Mouse (Mus musculus) right cerebral cortex, postnatal 10 days (tissue): ENCODE measurements around the gene Tpr.

Experiments
- DNase-seq, 2 experiments: peaks; one replicate each; pipeline ENCODE4 v3.0.0; 2021; ENCODE audit warnings: low spot score in 2 of 2

Gene Tpr

GRCm38 (mm10) chr1:150392638-150393487, at the start of gene Tpr, which contains the start of gene Odr4:
Gene Tpr (plus strand): TSS chr1:150392838.
Gene Odr4 (minus strand): TSS chr1:150393080.
- peak; percentile 99 for DNase-seq

- no peak for DNase-seq
Measured at GRCm38 (mm10) chr1:150360864-150361263, 31.8 kb upstream of the Tpr start.

- no peak for DNase-seq
Measured at GRCm38 (mm10) chr1:150372895-150373294, 19.7 kb upstream of the Tpr start.

- DNase-seq: no peak
Measured at GRCm38 (mm10) chr1:150374247-150374646, 18.4 kb upstream of the Tpr start.

- no peak for DNase-seq
Measured at GRCm38 (mm10) chr1:150384138-150384537, 8.5 kb upstream of the Tpr start.

GRCm38 (mm10) chr1:150387572-150387971, 5.1 kb upstream of the Tpr start:
- DNase-seq: no peak

DNA sequence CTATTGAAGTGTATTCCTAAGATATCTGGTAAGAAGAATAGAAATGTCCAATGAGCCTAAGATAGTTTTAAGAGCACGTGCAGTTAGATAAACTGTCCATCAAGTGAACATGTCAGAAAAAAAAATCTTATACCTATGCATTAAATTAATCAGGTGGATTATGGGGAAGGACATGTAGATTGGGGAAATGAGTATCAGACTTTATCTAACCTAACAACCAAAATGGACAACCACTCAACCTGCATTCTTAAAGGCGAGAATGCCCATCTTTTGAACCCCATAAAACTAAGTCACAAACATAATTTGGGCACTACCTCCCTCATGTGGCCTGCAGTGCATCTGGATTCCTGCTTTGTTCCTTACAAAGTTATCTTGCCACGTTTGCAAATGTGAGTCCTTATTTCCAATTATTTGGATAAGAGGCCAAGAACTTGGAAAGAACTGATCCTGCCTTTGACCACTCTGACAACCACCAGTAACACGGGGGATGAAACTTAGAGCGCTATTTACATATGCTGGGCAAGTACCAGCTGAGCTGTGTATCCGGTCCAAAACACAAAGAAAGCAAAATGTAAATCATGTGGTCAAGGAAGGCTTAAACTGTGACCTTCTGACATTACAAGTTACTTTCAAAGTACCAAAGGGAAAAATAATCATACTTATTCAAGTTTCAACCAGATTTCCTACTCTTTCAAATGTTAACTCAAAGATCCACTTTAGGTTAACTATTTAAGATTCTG, 3.1 kb upstream of the Tpr start:
- DNase-seq: no peak

DNA sequence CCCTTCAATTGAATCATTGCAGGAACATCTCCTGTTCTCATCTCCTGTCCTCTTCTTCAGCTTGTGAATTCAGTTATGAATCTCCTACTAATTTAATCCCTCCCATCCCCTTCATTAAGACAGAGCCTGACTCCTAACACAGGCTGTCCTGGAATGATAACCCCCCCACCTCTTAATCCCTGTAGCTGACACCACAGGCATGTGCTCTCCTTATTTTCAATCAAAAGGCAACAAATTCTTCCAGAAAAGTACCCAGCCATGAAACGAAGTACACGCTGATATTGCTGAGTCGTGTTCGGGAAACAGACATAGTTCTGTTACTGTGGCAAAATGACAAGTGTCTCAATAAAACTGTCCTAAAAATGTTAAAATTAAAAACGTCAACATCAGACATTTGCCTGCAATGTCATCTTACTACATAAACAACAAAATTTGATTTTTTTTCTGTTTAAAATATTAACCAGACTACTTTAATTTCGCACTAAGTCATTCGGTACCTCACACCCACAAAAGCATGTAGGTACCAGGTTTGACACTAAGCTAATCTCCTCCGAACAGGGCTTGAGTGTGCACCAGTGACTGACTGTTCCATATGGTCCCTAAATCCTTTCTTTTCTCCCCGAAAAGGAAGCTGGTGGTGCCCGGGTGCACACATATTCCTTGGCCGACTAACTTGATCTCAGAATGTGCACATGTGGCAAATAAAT, 554 bp upstream of the Tpr start:
- DNase-seq: no peak

DNA sequence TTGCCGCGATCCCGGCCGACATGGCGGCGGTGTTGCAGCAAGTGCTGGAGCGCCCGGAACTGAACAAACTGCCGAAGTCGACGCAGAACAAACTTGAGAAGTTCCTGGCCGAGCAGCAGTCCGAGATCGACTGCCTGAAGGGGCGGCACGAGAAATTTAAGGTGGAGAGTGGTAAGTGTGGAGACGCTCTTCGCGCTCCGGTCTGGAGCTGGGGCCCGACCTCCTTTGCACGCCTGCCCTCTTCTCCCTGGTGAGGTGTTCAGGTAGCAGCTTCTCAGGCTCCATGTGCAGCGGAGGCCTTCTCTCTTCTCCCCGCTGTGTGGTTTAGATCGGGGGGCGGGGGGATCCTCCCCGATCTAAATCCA, 832 bp downstream of the Tpr start:
- DNase-seq: no peak

GRCm38 (mm10) chr1:150396001-150396400, 3.4 kb downstream of the Tpr start:
- no peak for DNase-seq

DNA sequence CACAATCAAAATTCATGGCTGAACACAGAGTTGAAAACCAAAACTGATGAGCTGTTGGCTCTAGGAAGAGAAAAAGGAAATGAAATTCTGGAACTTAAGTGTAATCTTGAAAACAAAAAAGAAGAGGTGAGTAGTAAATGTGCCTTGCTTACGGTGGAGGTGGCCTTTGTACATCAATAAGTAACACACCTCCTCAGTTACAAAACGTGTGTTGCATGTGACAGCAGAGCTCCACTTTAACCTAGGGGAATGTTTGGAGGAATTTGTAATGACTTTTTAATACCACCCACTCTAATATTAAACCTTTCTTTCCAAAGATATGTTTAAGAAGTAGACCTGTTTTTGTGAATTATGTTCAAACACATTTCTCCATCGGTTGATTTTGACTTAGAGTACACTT, 11.3 kb downstream of the Tpr start:
- DNase-seq: no peak

DNA sequence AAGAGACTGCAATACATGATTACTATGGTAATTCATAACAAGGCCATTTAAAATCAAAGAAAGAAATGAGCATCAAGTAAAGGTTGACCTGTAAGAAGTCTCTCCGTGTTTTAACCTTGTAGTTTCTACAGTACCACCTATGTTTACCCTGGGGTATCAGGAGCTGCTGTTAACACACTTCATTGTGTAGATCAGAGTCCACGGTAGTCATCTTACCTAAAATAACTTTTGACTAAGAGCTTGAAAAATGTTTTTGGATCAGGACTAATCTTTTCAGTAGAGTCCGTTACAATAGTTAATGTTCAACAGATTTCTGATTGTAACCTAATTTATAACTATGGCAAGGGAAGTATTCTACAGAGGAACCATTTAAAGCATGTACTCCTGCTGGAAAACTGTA, 11.9 kb downstream of the Tpr start:
- DNase-seq: no peak

- DNase-seq: no peak
Measured at GRCm38 (mm10) chr1:150407285-150407684, 14.6 kb downstream of the Tpr start.

GRCm38 (mm10) chr1:150409996-150410395, 17.4 kb downstream of the Tpr start:
- DNase-seq: no peak

DNA sequence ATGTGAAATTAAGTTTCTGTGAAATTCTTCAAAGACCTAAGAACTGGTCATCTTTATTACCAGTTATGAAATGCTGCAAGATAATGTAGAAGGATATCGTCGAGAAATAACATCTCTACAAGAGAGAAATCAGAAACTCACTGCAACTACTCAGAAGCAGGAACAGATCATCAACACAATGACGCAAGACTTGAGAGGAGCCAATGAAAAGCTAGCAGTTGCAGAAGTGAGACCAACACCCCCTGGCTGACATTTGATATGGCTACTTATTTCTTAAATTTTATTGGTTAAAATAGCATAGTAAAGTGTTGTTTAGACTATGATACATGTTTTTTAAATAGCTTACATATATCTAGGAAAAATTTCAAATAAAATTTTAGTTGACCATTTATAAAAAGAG, 23.4 kb downstream of the Tpr start:
- no peak for DNase-seq

DNA sequence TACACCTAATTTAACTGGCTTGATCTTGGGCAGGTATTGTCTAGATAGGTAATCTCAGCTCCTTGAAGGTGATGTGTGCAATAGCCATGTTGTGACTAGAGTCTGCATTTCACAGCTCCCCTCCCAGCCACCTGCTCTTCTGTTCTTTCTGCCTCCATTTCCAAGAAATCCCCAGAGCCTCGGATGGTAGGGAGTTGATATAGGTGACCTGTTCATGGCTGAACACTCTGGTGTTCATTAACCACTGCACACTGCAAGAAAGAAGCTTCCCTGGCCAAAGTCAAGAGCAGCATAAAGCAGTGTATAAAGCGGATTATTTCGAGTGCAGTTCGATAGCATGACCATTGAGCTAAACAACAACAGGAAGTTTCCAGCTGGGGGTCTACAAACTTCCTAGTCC, 25.8 kb downstream of the Tpr start:
- no peak for DNase-seq

DNA sequence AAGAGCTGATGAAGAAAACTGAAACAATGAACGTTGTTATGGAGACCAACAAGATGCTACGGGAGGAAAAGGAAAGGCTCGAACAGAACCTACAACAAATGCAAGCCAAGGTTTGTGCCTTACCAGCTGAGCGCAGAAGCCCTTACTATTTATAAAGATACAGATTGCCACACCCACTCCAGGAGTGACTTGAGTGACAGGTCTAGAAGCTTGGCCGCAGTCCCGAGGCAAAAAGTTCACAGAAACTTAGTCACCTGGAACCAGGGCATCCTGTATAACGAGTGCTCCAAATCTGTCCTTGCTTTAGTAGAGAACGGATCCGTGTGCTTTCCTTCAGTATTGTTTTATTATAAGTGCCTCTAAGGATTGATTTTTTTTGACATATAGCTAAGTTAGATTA, 33.0 kb downstream of the Tpr start:
- DNase-seq: no peak

DNA sequence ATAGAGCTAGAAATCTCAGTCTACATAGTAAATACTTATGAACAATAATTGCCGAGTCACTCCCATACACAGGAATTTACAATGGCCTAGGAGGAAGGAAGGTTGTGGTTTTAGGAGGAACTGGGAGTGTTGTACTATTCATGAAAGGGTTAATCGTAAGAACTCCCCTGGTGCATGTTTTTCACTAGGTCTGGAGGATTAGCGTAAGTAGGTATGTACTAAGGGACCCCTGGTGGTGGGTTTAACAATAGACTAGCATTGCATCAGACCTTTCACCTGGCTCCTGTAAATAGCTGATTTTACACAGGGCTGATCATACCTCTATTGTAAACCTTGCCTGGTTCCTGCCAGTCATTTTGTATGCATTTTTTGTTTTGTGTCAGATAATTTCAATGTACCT, 33.6 kb downstream of the Tpr start:
- DNase-seq: no peak

DNA sequence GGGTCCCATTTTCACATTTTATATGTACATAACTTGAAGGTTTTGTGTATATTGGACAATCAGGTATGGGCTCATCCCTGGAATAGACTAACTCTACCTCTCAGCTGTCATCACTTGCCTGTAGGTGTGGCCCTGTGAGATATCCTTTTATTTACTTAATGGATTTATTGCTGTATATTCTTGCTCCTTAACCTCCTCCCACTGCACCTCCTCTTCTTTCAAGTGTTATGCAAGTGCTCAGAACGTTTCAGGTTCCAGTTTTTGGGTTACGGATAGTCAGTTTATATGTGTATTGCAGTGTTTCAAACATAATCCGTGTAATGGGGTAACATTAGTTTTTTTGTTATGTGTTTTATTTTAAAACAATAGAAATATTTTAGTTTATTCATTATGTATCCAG, 46.0 kb downstream of the Tpr start:
- no peak for DNase-seq

DNA sequence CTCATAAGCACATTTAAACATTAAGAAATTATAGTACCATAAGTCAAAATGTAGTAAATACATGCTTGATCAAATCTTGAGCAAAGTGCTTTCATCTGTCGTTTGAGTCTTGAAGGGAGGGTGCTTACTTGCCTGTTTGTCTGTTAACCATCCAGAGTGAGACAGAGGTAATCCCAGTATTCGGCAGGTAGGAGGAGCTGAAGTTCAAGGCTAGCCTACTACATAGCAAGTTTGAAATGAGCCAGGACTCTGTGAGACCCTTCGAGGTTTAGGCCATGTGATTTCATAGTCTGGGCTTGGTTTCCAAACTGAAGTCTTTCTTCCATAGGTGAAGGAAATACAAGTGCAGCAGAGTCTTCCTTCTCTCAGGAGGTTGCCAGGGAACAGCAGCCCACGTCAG, 49.1 kb downstream of the Tpr start:
- DNase-seq: no peak

DNA sequence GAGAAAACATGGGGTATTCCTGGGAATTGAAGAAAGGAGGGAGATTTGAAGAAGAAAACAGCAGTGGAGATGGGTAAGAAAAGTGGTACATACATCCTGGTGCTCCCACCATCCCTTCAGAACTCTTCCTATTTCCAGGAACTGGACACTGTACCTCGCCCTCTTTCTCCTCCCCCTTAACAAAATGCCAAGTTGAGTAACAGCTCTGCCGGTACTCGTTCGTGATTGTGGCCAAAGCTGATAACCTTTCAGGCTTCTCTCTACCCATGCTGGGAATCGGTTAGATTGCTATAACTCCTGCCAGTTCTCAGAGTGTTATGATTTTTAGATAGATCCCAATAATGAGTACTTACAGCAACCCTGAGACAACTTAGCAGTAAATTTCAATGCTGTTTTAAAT, 66.3 kb downstream of the Tpr start:
- DNase-seq: no peak

DNA sequence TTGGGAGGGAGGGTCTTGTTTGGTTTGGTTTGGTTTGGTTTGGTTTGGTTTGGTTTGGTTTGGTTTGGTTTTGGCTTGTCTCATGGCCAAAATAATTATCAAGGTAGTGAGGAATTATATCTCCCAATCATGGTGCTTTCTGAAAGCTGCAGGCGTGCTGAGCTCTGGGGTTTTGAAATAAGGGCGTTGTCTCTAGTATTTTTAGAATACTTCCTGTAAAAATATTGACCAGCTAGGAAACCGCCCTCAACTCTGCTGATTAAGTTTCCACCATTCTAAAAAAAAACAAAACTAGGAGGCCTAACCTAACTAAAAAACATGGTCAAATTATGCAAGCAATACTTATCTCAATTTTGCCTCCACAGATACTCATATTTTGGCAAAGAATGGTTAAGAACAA, 67.0 kb downstream of the Tpr start:
- DNase-seq: no peak

- DNase-seq: no peak
Measured at GRCm38 (mm10) chr1:150460595-150460994, 68.0 kb downstream of the Tpr start.
